Mouse (Mus musculus) left cerebral cortex, adult 11 months (tissue): Measurements from ENCODE around the gene Gm26938.

Source experiments
- DNase-seq: peaks from one replicate; pipeline ENCODE4 v3.0.0; 2022; ENCODE audit warnings: low spot score

Gm26938 gene

GRCm38 (mm10) chr5:139815964-139816363 lies 10.2 kb downstream of the Gm26938 start:
- DNase-seq: no peak

GRCm38 (mm10) chr5:139813963-139814381 lies 12.2 kb downstream of the Gm26938 start:
- DNase-seq: no peak

- no peak for DNase-seq
These were observed 13.1 kb downstream of the Gm26938 start for GRCm38 (mm10) chr5:139813126-139813490.

GRCm38 (mm10) chr5:139812398-139813125 lies 13.6 kb downstream of the Gm26938 start:
- DNase-seq: no peak

GRCm38 (mm10) chr5:139811677-139812397 lies 14.4 kb downstream of the Gm26938 start:
- no peak for DNase-seq

GRCm38 (mm10) chr5:139809397-139809796 lies 16.8 kb downstream of the Gm26938 start:
- DNase-seq: no peak

- DNase-seq: no peak
These were observed 20.3 kb downstream of the Gm26938 start for GRCm38 (mm10) chr5:139805924-139806323.

GRCm38 (mm10) chr5:139804573-139805111 lies 21.6 kb downstream of the Gm26938 start:
- DNase-seq: no peak

GRCm38 (mm10) chr5:139804107-139804551 lies 22.1 kb downstream of the Gm26938 start:
- no peak for DNase-seq

GRCm38 (mm10) chr5:139803601-139804102 lies 22.6 kb downstream of the Gm26938 start:
- no peak for DNase-seq

- no peak for DNase-seq
These were observed 23.0 kb downstream of the Gm26938 start for GRCm38 (mm10) chr5:139803165-139803564.

GRCm38 (mm10) chr5:139801880-139802279 lies 24.3 kb downstream of the Gm26938 start:
- DNase-seq: no peak

GRCm38 (mm10) chr5:139801231-139801630 lies 25.0 kb downstream of the Gm26938 start:
- DNase-seq: no peak

GRCm38 (mm10) chr5:139799801-139800590 lies 26.2 kb downstream of the Gm26938 start:
- no peak for DNase-seq

GRCm38 (mm10) chr5:139799041-139799440 lies 27.2 kb downstream of the Gm26938 start:
- DNase-seq: no peak

- DNase-seq: no peak
These were observed 27.9 kb downstream of the Gm26938 start for GRCm38 (mm10) chr5:139798168-139798900.

GRCm38 (mm10) chr5:139797473-139798167 lies 28.6 kb downstream of the Gm26938 start:
- peak; percentile 54 for DNase-seq

- no peak for DNase-seq
These were observed 29.3 kb downstream of the Gm26938 start for GRCm38 (mm10) chr5:139796900-139797299.

- no peak for DNase-seq
These were observed 30.1 kb downstream of the Gm26938 start for GRCm38 (mm10) chr5:139796001-139796620.

GRCm38 (mm10) chr5:139794938-139795337 lies 31.3 kb downstream of the Gm26938 start:
- DNase-seq: no peak
